Mouse (Mus musculus) left cerebral cortex, adult 6 months (tissue): ENCODE measurements around the gene Pigt. TPM values are rescaled to one million over a fixed set of nuclear protein-coding genes. Genes with fewer than 3 reads are reported as not detected.

ENCODE experiments used
- long read RNA-seq, 2 experiments: library from polyadenylated mRNA; unstranded; transcript quantifications; one replicate each; pipeline ENCODE4 v2.0.0; 2019 to 2020
- polyA plus RNA-seq: library from polyadenylated mRNA; unstranded; fragments of <200 nt; fragmentation: Nextera tagmentation; gene quantifications from 2 replicates; pipeline ENCODE4 v1.2.3, GENCODE M21; 2021

Pigt gene
- 43.3 and 44.2 TPM in 2 replicates for polyA plus RNA-seq
- long read RNA-seq, experiment 1, transcript Pigt-201 (12 exons, 2,562 nt), result major isoform, 17 of 23 reads
- long read RNA-seq, experiment 1, partial matches to known transcripts, result 5 of 23 reads
- long read RNA-seq, experiment 1, other reads (novel, unspliced or antisense), result 1 of 23 reads
- long read RNA-seq, experiment 2, partial matches to known transcripts, result 0 of 2 reads
- long read RNA-seq, experiment 2, other reads (novel, unspliced or antisense), result 0 of 2 reads

DNA sequence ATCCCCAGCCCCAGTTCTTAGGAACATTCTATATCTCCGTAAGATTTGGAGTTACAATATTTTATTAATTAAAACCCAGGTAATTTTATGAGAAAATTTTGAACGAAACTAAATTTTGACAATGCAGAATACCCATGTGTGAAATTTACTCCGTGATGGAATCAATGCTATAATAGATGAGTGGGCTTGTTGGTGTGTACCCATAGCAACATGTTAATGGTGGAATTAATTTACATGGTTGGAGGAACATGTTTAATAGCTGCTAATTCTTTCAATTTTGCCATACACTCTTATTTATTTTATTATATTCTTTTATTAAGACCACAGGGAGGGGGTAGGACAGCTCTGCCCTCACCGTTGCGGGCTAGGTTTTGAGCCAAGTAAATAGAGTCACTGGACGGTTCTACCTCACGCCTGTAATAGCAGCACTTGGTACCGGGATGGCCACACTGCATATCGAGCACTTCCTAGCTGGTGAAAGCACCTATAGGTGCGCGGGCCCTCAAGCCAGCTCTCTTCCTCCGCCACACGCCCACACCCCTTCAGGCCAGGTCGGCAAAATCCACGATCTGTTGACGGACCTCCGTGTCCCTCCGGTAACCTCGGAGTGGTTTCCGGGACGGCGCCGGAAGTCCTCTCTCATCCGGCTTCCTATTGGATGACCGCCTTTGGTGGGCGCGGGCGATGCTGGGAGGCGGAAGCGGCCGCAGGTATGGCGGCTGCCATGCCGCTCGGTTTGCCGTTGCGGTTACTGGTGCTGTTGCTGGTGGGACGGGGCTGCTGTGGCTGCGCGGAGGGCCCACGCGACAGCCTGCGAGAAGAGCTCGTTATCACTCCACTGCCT, at the start of gene Pigt:
Gene Pigt, plus strand, starts transcription at position 674 of the 844 bp plus-strand sequence.

DNA sequence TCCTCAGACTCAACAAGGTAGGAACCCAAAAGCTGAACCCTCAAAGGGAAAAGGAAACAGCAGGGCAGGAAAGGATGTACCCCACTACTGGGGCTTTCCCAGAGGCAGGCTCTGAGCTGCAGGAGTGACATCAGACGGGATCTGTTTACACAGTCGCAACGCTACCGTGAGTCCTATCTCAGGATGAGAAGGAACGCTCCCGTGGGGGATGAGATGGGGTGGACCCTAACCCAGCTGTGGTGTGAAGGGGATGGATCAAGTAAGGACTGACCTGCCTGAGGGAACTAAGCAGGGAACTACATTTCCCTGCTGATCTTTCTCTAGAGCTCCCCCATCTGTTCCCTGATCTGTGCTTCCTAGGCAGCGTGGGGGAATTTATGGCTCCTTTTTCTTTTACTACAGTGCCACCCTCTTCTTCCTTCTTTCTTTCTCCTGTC, 40.4 kb upstream of the Pigt start, which contains the start of gene Sys1:
Gene Sys1, plus strand, starts transcription at position 101 of the 437 bp plus-strand sequence.

DNA sequence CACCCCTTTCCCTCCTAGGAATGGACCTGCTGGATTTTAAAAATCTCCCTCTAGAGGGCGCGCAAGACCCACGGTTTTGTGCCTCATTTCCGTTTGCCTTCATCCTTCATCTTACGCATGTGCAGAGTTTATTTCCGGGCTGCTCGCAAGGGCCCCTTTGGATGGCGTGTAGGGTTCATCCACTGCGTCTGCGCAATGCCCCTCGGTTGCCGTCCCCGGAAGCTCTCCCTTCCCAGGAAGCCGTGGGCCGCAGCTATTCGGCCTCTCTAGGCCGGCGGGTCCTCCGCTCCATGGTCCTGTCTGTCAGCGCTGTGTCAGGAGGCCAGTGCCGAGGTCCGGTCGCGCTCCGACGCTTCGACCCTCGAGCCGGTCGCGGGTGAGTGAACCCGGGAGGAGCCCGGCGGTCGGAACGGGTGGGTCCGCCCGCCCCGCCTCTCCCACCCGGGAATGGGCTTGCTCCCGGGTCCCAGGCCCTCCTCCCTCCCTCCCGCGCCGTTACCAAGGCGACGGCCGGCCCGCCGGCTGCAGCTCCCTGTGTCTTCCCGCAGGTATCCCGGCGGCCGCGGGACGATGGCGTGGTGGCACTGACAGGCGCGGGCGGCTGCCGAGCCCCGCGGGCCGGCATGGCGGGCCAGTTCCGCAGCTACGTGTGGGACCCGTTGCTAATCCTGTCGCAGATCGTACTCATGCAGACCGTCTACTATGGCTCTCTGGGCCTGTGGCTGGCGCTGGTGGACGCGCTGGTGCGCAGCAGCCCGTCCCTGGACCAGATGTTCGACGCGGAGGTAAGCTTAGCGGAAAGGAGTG, 36.4 kb upstream of the Pigt start, which contains the start of gene Gm20458:
Gene Gm20458, plus strand, starts transcription at position 223 of the 807 bp plus-strand sequence.

DNA sequence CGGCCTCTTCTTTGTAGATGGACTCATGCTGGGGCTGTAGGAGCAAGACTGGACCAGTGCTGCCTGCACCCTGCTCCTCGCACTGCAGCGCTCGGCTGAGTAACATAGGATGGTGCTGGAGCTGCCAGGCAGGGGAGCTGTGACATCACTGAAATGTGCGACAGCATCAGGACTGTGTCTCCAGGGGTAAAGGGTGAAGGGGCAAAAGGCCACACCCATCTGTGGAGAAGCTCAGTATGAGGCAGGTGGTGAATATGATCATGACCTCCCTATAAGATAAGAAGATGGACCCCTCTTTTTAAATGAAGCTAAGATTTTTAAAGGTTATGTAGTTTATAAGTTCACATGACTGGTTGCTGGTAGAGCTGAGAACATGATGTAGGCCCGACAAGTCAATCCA, 23.7 kb upstream of the Pigt start, which contains the start of gene Trp53tg5:
Gene Trp53tg5, minus strand, starts transcription at position 101 of the 400 bp plus-strand sequence.

DNA sequence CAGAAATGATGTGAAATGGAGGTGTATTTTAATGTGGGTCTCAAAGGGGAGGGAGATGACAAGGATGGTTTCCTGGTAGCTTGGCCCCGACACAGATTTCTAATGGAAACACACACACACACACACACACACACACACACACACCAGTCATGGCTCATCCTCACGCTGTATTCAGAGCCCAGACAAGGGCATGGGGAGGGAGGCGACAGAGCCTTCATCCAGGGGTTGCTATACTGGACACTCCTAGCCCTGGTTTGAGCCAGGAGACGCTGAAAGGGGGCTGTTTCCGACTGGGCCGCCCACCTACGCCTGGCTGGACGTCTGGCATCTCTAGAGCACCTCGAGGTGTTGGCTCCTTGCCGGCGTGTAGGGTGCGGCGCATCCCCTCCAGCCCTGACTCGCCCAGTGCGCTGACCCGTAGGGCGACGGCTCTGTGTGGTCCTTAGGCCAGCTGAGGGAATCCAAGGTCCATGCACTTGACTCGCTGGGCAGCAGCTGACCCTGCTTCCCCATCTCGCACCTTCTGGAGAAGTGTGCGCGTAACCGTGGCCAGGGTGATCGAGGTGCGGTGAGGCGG, 11.6 kb upstream of the Pigt start, which contains the start of gene Dbndd2:
Gene Dbndd2, plus strand, starts transcription at position 426 of the 577 bp plus-strand sequence.

Other genes with a start within 250 kb of the Pigt start
- gene Svs3b, start 240.9 kb upstream of the Pigt start, polyA plus RNA-seq, result not detected in 2 replicates
- not detected in 2 replicates for gene Svs4, start 219.1 kb upstream of the Pigt start, polyA plus RNA-seq
- not detected in 2 replicates for gene Svs3a, start 208.3 kb upstream of the Pigt start, polyA plus RNA-seq
- gene Svs6, start 180.8 kb upstream of the Pigt start, polyA plus RNA-seq, result not detected in 2 replicates
- gene Svs5, start 164.8 kb upstream of the Pigt start, polyA plus RNA-seq, result not detected in 2 replicates
- gene Slpi, start 108.4 kb upstream of the Pigt start, polyA plus RNA-seq, result 0.40 TPM in 1 of 2 replicates, not detected in the other
- 0.16 and 0.23 TPM in 2 replicates for gene Rbpjl, start 94.4 kb upstream of the Pigt start, polyA plus RNA-seq
- 3.8 and 3.9 TPM in 2 replicates for gene Matn4, start 92.4 kb upstream of the Pigt start, polyA plus RNA-seq
- 156 and 202 TPM in 2 replicates for gene Sdc4, start 53.6 kb upstream of the Pigt start, polyA plus RNA-seq
- gene Sys1, start 40.6 kb upstream of the Pigt start, polyA plus RNA-seq, result 99.5 and 102 TPM in 2 replicates
- 4.3 and 26.7 TPM in 2 replicates for gene Gm20458, start 36.6 kb upstream of the Pigt start, polyA plus RNA-seq
- not detected in 2 replicates for gene Trp53tg5, start 23.8 kb upstream of the Pigt start, polyA plus RNA-seq
- gene Dbndd2, start 11.4 kb upstream of the Pigt start, polyA plus RNA-seq, result 233 and 239 TPM in 2 replicates
- gene Wfdc2, start 64.9 kb downstream of the Pigt start, polyA plus RNA-seq, result 0.25 and 0.31 TPM in 2 replicates
- gene Spint3, start 75.9 kb downstream of the Pigt start, polyA plus RNA-seq, result not detected in 2 replicates
- gene Wfdc6a, start 87.9 kb downstream of the Pigt start, polyA plus RNA-seq, result not detected in 2 replicates
- not detected in 2 replicates for gene Eppin, start 96.1 kb downstream of the Pigt start, polyA plus RNA-seq
- not detected in 2 replicates for gene Wfdc6b, start 116.0 kb downstream of the Pigt start, polyA plus RNA-seq
- not detected in 2 replicates for gene Wfdc8, start 116.1 kb downstream of the Pigt start, polyA plus RNA-seq
- gene Wfdc16, start 141.3 kb downstream of the Pigt start, polyA plus RNA-seq, result not detected in 2 replicates
- not detected in 2 replicates for gene Wfdc10, start 158.5 kb downstream of the Pigt start, polyA plus RNA-seq
- not detected in 2 replicates for gene Wfdc9, start 159.1 kb downstream of the Pigt start, polyA plus RNA-seq
- not detected in 2 replicates for gene Wfdc11, start 176.6 kb downstream of the Pigt start, polyA plus RNA-seq
- gene Wfdc13, start 187.6 kb downstream of the Pigt start, polyA plus RNA-seq, result not detected in 2 replicates
- gene Spint4, start 201.0 kb downstream of the Pigt start, polyA plus RNA-seq, result not detected in 2 replicates
- gene Spint5, start 217.8 kb downstream of the Pigt start, polyA plus RNA-seq, result not detected in 2 replicates
- 3.0 and 3.1 TPM in 2 replicates for gene Wfdc3, start 248.4 kb downstream of the Pigt start, polyA plus RNA-seq
- 5.0 and 21.1 TPM in 2 replicates for gene Dnttip1, start 248.5 kb downstream of the Pigt start, polyA plus RNA-seq